Mouse (Mus musculus): Measurements from ENCODE around the gene Ddt. TPM values are rescaled to one million over a fixed set of nuclear protein-coding genes. Genes with fewer than 3 reads are reported as not detected.

Ddt gene
- polyA plus RNA-seq, 1 experiment = 64.2 TPM

DNA sequence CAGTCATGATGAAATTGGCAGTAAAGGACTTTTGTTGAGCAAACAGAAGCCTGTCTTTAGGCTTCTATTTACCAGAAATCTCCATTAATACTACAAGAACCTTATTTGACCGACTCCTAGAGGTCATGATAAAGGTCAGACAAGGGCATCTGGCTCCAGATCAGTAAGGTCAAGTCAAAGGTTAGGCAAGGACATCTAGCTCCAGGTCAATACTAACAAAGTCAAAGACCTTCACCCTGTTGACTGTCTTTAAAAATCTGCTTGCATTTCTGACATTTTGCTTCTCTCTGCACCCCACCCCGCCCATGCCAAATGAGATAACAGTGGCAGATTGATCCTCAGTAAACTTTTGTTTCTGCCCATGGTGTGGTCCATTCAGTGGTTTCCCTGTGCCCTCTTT is 31.0 kb upstream of the Ddt start:
- Histone ChIP-seq H3K4me2 (ENCODE audit: low read depth) (no peak overlapping the region), H3K27me3 (ENCODE audit: control insufficient read depth, insufficient read depth, insufficient read length) (peaks cover 14% of the 10 kb centered on the region), H3K79me2 (ENCODE audit: control insufficient read depth, insufficient read depth) (no peaks in the 10 kb centered on the region), H3K4me3 (no peak overlapping the region), H3ac (ENCODE audit: control insufficient read depth, insufficient read length) (no peak overlapping the region), H3K36me3 (ENCODE audit: control insufficient read depth, insufficient read depth) (no peaks in the 10 kb centered on the region)
- TF ChIP-seq CEBPB (IDR thresholded peaks at IDR 0.05; ENCODE audit: insufficient read depth, poor library complexity, severe bottlenecking) (no peak), MYOD1 (IDR thresholded peaks at IDR 0.05; ENCODE audit: control insufficient read depth in 1 of 3, insufficient read length in 2 of 3, low read depth in 2 of 3) (no peak), TCF3 (IDR thresholded peaks at IDR 0.05; ENCODE audit: insufficient read length, low read depth) (no peak), TCF12 (IDR thresholded peaks at IDR 0.05; ENCODE audit: insufficient read depth, poor library complexity, severe bottlenecking) (no peak), POLR2AphosphoS2 (IDR thresholded peaks at IDR 0.05; ENCODE audit: insufficient read length, low read depth) (no peak), USF1 (IDR thresholded peaks at IDR 0.05; ENCODE audit: low read depth) (no peak)

DNA sequence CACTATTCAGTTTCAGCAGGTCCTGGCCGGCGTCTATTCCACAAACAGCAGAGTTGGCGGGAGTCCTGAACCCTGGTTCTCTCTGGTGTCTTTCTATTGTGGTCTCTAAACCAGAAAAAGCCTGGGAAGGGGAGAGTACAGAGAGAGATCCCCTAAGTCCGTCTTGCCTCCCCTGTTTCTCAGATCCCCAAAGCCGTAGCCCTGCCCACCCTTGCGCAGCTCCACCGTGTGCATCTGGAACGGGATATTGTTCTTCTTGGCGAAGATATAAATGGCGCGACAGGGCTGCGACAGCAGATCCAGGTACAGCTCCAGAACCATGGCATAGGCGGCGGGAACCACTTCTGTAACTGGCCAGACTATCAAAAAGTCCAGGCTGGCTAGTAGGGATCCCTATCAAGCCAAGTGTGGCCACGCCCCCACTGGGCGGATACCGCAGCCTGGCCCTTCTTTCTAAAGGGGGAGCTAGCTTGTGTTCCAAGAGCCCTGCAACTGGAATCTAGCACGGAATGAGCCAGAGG is 25.0 kb upstream of the Ddt start, which contains the start of gene Gstt1:
Gene Gstt1, minus strand, starts transcription at position 409 of the 521 bp plus-strand sequence.
- H3ac ChIP-seq (ENCODE audit: control insufficient read depth, insufficient read length) = no peak within 1 kb of the TSS

DNA sequence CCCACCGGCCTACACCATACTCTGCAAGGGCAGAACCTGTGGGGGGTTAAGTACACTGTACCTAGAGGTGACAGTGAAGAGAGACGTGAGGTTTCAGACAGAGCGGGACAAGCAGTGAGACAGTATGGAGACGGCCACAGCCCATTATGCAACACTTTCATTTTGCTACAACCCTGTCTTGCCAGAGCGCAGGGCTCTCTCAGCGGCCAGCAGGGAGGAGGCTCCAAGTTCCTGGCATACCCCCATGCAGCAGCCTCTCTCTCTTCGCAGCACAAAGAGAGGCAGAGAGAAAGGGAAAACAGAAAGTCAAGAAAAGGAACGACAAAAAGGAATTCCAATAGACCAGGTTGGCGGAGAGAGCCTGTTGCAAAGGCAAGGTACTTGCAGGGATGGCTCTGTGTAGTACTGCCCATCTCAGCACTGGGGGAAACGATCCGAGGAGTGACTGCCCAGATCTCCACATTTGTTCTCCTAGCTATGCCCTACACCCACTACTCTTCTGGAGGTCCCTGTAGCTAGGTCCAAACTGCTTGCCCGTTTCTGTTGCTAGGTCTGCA is 24.5 kb upstream of the Ddt start:
- TF ChIP-seq MYOD1 (IDR thresholded peaks at IDR 0.05; ENCODE audit: control insufficient read depth in 1 of 3, insufficient read length in 2 of 3, low read depth in 2 of 3) (no peak), POLR2A (IDR thresholded peaks at IDR 0.05; ENCODE audit: insufficient read length, low read depth) (no peak), MAX (IDR thresholded peaks at IDR 0.05; ENCODE audit: low read depth) (no peak), CEBPB (IDR thresholded peaks at IDR 0.05; ENCODE audit: insufficient read depth, poor library complexity, severe bottlenecking) (peak; percentile 23; the same call in 1 of the 2 replicates)
- peak overlapping the region; percentile 21 for H3K4me3 ChIP-seq
- no peaks in the 10 kb centered on the region for H3K79me2 ChIP-seq (ENCODE audit: control insufficient read depth, insufficient read depth)
- peaks cover 14% of the 10 kb centered on the region for H3K27me3 ChIP-seq (ENCODE audit: control insufficient read depth, insufficient read depth, insufficient read length)
- no peaks in the 10 kb centered on the region for H3K36me3 ChIP-seq (ENCODE audit: control insufficient read depth, insufficient read depth)
- H3ac ChIP-seq (ENCODE audit: control insufficient read depth, insufficient read length) = no peak overlapping the region
- peak overlapping the region; percentile 91 for H3K4me2 ChIP-seq (ENCODE audit: low read depth)

More for the DNA sequence above, 25.0 kb upstream of the Ddt start, which contains the start of gene Gstt1:
- TF ChIP-seq E2F4 (IDR thresholded peaks at IDR 0.05; ENCODE audit: insufficient read depth) = no peak
- TF ChIP-seq CEBPB (IDR thresholded peaks at IDR 0.05; ENCODE audit: insufficient read depth, poor library complexity, severe bottlenecking) = no peak
- TF ChIP-seq REST (IDR thresholded peaks at IDR 0.05; ENCODE audit: insufficient read depth, insufficient read length) = no peak
- TF ChIP-seq MAX (IDR thresholded peaks at IDR 0.05; ENCODE audit: low read depth) = no peak
- no peak for TF ChIP-seq SRF (IDR thresholded peaks at IDR 0.05; ENCODE audit: control insufficient read depth, insufficient read length, low read depth)
- no peak for TF ChIP-seq MYOG (IDR thresholded peaks at IDR 0.05; ENCODE audit: control insufficient read depth in 1 of 3, insufficient read depth in 1 of 3, insufficient read length in 2 of 3, low read depth in 2 of 3)
- no peak for TF ChIP-seq USF1 (IDR thresholded peaks at IDR 0.05; ENCODE audit: low read depth)
- TF ChIP-seq TCF3 (IDR thresholded peaks at IDR 0.05; ENCODE audit: insufficient read length, low read depth) = no peak
- TF ChIP-seq MYOD1 (IDR thresholded peaks at IDR 0.05; ENCODE audit: control insufficient read depth in 1 of 3, insufficient read length in 2 of 3, low read depth in 2 of 3) = no peak
- TF ChIP-seq TCF12 (IDR thresholded peaks at IDR 0.05; ENCODE audit: insufficient read depth, poor library complexity, severe bottlenecking) = no peak
- no peak for TF ChIP-seq POLR2A (IDR thresholded peaks at IDR 0.05; ENCODE audit: insufficient read length, low read depth)
- Histone ChIP-seq H3K4me3 (peak within 1 kb of the TSS; percentile 21), H3K27me3 (ENCODE audit: control insufficient read depth, insufficient read depth, insufficient read length) (peaks cover 14% of the 10 kb centered on the region), H3K36me3 (ENCODE audit: control insufficient read depth, insufficient read depth) (no peaks in the 10 kb centered on the region), H3K4me2 (ENCODE audit: low read depth) (peak within 1 kb of the TSS; percentile 91), H3K79me2 (ENCODE audit: control insufficient read depth, insufficient read depth) (no peaks in the 10 kb centered on the region)

DNA sequence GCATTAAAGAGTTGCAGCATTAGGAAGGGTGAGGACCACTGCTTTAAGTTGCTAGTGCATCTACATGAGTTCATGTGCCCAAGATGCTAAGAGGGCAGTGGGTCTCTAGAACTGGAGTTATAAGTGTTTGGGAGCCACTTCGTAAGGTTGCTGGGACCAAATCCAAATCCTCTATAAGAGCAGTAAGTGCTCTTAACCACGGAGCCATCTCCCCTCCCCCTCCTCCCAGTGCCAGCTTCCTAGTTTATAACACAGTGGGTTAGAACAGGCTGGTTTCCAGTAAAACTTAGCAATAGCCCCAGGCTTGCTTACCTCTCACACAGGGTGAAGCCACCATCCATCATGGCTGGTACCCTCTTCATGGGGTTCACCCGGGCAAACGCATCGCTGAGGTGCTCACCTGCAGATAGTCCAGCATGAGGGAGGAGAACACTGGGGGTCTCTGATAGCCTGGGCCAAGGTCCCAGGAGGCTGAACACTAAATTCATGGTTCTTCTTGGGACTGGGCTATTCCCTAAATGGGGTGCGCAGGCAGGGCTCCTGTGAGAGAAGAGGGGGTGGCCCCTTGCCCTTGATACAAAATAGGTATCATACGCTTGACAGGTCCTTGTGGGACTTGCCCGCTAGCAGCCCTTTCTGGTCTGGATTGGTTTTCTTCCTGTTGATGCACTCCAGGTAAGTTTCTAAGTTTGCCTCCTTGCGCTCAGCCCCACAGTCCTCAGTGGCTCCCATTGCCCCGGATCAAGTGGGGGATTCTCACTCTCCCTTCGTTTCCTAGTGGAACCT is 23.7 kb upstream of the Ddt start:
- no peak overlapping the region for H3K4me2 ChIP-seq (ENCODE audit: low read depth)
- H3K79me2 ChIP-seq (ENCODE audit: control insufficient read depth, insufficient read depth) = no peaks in the 10 kb centered on the region
- no peak overlapping the region for H3ac ChIP-seq (ENCODE audit: control insufficient read depth, insufficient read length)
- H3K27me3 ChIP-seq (ENCODE audit: control insufficient read depth, insufficient read depth, insufficient read length) = peaks cover 14% of the 10 kb centered on the region
- peak overlapping the region; percentile 21 for H3K4me3 ChIP-seq
- TF ChIP-seq REST (IDR thresholded peaks at IDR 0.05; ENCODE audit: insufficient read depth, insufficient read length) (no peak), MYOD1 (IDR thresholded peaks at IDR 0.05; ENCODE audit: control insufficient read depth in 1 of 3, insufficient read length in 2 of 3, low read depth in 2 of 3) (no peak), E2F4 (IDR thresholded peaks at IDR 0.05; ENCODE audit: insufficient read depth) (no peak), SRF (IDR thresholded peaks at IDR 0.05; ENCODE audit: control insufficient read depth, insufficient read length, low read depth) (no peak), MAX (IDR thresholded peaks at IDR 0.05; ENCODE audit: low read depth) (no peak), USF1 (IDR thresholded peaks at IDR 0.05; ENCODE audit: low read depth) (no peak), POLR2A (IDR thresholded peaks at IDR 0.05; ENCODE audit: insufficient read length, low read depth) (no peak), TCF3 (IDR thresholded peaks at IDR 0.05; ENCODE audit: insufficient read length, low read depth) (no peak), MYOG (IDR thresholded peaks at IDR 0.05; ENCODE audit: control insufficient read depth in 1 of 3, insufficient read depth in 1 of 3, insufficient read length in 2 of 3, low read depth in 2 of 3) (no peak), POLR2AphosphoS2 (IDR thresholded peaks at IDR 0.05; ENCODE audit: insufficient read length, low read depth) (no peak)
- H3K36me3 ChIP-seq (ENCODE audit: control insufficient read depth, insufficient read depth) = no peaks in the 10 kb centered on the region
